Mouse (Mus musculus) frontal cortex, postnatal 36 days (tissue): ENCODE measurements around the gene Fam83f.

Source experiments
- DNase-seq, 2 experiments: peaks; one replicate each; pipeline ENCODE4 v3.0.0; 2022; ENCODE audit warnings: low spot score in 2 of 2

Fam83f gene

DNA sequence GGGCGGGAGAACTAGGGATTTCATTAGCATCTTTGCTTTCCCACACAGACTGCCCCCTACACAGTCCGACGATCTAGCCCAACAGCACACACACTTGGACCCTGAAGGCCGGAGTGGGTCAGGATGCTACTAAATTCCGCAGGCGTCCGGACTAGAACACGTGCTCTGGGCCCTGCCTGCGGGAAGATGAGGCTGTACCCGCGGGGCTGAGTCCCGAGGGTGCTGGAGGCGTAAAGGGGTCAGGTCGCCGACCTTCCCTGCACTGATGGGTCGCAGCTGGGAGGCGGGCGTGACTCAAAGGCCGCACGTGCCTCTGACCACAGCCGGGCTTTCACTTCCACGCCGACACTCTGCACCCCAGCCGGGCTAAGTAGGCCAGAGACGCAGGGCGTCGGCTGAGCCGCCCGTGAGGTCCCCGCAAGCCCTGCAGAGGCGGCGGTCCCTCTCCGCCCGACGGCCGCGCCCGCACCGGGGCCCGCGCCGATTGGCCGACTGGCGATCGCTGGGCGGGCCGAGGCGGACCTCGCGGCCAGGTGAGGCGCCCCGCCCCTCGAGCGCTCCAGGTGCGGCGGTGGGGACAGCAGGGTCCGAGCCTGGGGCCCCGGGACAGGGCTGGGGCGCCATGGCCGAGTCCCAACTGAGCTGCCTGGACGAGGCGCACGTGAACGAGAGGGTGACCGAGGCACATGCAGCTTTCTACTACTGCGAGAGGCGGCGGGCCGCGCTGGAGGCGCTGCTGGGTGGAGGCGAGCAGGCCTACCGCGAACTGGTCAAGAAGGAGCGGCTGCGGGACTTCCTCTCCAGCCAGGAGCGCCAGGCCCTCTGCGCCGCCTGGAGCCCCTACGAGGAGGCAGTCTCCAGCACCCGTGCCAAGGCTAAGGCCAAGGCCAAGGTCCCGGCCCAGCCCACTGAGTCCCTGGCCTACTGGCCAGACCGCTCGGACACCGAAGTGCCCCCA lies at the start of gene Fam83f:
TSS of gene Fam83f (plus strand) at position 553 of the 958 bp plus-strand sequence.
- DNase-seq = no peak

DNA sequence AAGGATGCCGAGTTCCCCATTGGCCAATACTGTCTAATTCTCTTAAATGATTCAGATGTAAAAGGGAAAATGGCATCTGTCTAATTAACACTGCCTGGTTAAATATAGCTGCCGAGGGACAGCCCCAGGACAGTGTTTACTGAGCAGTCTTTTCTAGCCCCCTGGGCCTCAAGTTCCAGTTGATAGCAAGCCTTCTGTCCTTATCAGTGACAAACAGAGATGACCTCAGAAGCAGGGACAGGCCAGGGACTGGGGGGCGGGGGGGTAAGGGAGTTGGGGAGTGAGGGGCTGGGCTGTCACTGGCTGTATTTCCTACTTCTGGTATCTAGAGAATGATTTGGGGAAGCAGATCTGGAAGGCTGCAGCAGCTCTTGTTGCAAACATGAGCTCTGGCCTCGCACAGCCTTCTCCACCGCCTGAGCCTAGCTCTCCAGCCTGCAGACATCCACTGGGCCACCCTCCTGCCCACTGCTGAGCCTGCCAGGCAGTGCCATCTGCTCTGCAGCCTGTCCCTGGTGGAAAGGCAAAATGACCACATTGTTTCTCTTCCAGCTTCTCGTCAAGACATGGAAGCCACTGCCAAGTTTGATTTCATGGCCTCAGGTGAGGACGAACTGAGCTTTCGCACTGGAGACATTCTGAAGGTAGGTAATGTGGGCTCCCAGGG lies 48.3 kb upstream of the Fam83f start:
- no peak for DNase-seq

GRCm38 (mm10) chr15:80626472-80626871 lies 45.2 kb upstream of the Fam83f start:
- DNase-seq = no peak

GRCm38 (mm10) chr15:80630147-80630546 lies 41.5 kb upstream of the Fam83f start:
- no peak for DNase-seq

GRCm38 (mm10) chr15:80630711-80631110 lies 40.9 kb upstream of the Fam83f start:
- DNase-seq = no peak

DNA sequence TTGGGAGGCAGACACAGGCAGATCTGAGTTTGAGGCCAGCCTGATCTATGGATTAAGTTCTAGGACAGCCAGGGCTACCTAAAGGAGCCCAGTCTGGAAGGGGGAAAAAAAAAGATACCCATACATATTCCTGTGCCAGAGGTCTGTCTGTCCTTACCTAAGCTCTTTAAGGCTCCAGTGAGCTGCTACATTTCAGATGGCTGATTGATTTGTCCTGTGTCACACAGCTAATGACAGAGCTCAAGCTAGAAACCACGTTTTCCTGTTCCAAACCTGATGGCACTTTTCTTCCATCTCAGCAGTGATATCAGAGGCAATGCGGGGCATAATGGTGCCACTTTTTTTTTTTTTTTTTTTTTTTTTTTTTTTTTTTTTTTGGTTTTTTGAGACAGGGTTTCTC lies 40.3 kb upstream of the Fam83f start:
- no peak for DNase-seq

DNA sequence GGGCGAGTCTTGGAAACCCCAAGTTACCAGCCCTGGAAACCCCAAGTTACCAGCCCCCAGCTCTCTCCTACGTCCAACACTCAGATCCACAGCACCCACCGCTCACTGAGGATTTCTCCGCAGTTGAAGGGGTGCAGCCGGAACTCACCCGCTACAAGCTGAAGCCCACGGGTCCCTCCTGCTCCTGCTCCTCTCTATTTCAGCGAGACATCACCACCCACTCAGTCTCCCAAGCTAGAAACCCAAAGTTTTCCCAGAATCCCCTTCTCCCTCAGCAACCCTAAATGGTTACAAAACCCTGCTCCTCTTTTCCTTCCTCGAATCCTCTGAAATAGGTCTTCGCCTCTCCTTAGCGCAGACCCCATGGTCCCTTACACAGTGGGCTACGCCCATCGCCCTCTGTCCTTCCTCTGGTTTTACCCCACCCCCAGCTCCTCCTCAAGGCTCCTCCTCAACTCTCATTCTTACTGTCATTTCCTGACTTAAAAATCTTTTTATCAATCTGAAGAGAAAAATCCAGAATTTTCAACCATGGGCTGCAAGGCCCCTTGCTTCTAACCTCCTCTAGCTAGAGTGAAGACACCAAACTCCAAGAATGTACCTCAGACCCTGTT lies 39.3 kb upstream of the Fam83f start:
- peak; percentile 71 to 79 for DNase-seq

GRCm38 (mm10) chr15:80634391-80635193 lies 37.1 kb upstream of the Fam83f start:
- DNase-seq = peak; percentile 72 to 85

GRCm38 (mm10) chr15:80636757-80637372 lies 34.8 kb upstream of the Fam83f start:
- no peak for DNase-seq

DNA sequence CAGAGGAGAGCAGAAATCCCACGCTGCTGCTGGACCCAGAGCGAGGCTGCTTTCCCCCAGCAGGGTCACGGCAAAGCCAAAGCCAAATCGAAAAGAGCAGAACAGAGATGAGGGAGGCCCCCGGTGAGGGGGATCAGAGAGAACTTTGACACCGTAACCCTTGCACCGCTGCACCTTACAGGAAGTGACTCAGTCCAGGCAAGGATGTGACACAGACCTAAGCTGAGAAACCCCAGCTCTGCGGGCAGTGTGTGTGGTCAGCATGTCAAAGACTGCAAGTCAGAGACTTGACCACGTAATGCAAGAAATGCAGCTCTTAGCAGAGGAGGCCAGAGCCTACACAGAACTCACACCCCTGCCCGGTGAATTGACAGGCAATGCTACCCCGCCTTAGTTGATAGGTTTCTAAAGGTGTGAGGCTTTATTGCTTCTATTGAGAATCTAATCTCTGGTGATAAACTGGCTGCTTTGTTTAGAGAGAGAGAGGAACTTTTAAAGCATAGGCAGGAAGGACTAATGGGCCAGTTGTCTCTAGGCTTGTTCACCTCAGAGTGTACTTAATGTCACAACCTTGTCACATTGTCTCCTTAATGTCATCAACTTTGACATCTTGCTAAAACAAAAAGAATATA lies 32.5 kb upstream of the Fam83f start:
- DNase-seq = no peak

GRCm38 (mm10) chr15:80639874-80640273 lies 31.8 kb upstream of the Fam83f start:
- no peak for DNase-seq

- no peak for DNase-seq
Observed at GRCm38 (mm10) chr15:80641702-80642435, 29.8 kb upstream of the Fam83f start.

- no peak for DNase-seq
Observed at GRCm38 (mm10) chr15:80645006-80645797, 26.4 kb upstream of the Fam83f start.

GRCm38 (mm10) chr15:80648977-80649606 lies 22.6 kb upstream of the Fam83f start:
- peak; percentile 44 to 63 for DNase-seq

DNA sequence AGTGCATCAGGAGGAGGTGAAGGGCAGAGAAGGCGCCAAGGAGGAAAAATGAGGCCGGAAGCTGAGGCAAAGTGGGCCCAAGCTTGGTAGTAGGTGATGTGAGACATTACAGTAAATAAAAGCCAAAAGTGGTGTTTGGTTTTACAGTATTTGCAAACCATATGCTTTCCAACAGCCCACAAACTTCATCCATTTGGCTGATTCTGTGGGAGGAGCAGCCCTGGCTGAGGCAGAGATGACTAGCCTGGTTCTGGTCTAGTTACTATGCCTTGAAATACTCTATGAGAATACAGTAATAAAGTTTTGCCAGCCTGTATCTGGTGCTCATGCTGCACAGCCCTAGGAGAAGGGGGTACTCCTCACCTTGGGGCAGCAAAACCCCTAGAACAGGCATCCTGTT lies 21.2 kb upstream of the Fam83f start:
- no peak for DNase-seq

GRCm38 (mm10) chr15:80653865-80654264 lies 17.8 kb upstream of the Fam83f start:
- DNase-seq = no peak

GRCm38 (mm10) chr15:80658815-80659471 lies 12.7 kb upstream of the Fam83f start:
- DNase-seq = peak; percentile 53 to 70

- DNase-seq = no peak
Observed at GRCm38 (mm10) chr15:80660963-80661362, 10.7 kb upstream of the Fam83f start.
